Mouse (Mus musculus): ENCODE data around the gene Rapgef1. TPM values are rescaled to one million over a fixed set of nuclear protein-coding genes. Genes with fewer than 3 reads are reported as not detected.
"Not testable (repeated sequence)": the region's sequence is repeated elsewhere in the genome, so short reads cannot be mapped to it uniquely, and the experiment has no call there.

Rapgef1 gene
- polyA plus RNA-seq, 1 experiment, result 2.0 TPM

GRCm38 (mm10) chr2:29700898-29701297 lies 81.4 kb downstream of the Rapgef1 start:
- Histone ChIP-seq H3K9me3 (ENCODE audit: control insufficient read depth, low read length) (no peaks in the 10 kb centered on the region), H3K4me3 (replicated peaks) (no peak overlapping the region), H3K4me1 (ENCODE audit: control insufficient read depth) (peaks cover 38% of the 10 kb centered on the region), H3K36me3 (ENCODE audit: control insufficient read depth) (peaks cover 95% of the 10 kb centered on the region), H3K27me3 (ENCODE audit: control insufficient read depth) (no peaks in the 10 kb centered on the region)
- TF ChIP-seq GATA1 (IDR thresholded peaks at IDR 0.05; ENCODE audit: low read length) (no peak), TAL1 (IDR thresholded peaks at IDR 0.05; ENCODE audit: low read length) (no peak)

GRCm38 (mm10) chr2:29701393-29701792 lies 81.9 kb downstream of the Rapgef1 start:
- no peak overlapping the region for H3K4me3 ChIP-seq (replicated peaks)
- H3K4me1 ChIP-seq (ENCODE audit: control insufficient read depth), result peaks cover 38% of the 10 kb centered on the region
- no peaks in the 10 kb centered on the region for H3K27me3 ChIP-seq (ENCODE audit: control insufficient read depth)
- no peaks in the 10 kb centered on the region for H3K9me3 ChIP-seq (ENCODE audit: control insufficient read depth, low read length)
- TF ChIP-seq TAL1 (IDR thresholded peaks at IDR 0.05; ENCODE audit: low read length), result no peak
- no peak for TF ChIP-seq GATA1 (IDR thresholded peaks at IDR 0.05; ENCODE audit: low read length)
- peaks cover 95% of the 10 kb centered on the region for H3K36me3 ChIP-seq (ENCODE audit: control insufficient read depth)

GRCm38 (mm10) chr2:29702189-29702588 lies 82.7 kb downstream of the Rapgef1 start:
- H3K27me3 ChIP-seq (ENCODE audit: control insufficient read depth), result no peaks in the 10 kb centered on the region
- H3K36me3 ChIP-seq (ENCODE audit: control insufficient read depth), result peaks cover 96% of the 10 kb centered on the region
- H3K4me3 ChIP-seq (replicated peaks), result no peak overlapping the region
- H3K9me3 ChIP-seq (ENCODE audit: control insufficient read depth, low read length), result no peaks in the 10 kb centered on the region
- TF ChIP-seq GATA1 (IDR thresholded peaks at IDR 0.05; ENCODE audit: low read length) (no peak), TAL1 (IDR thresholded peaks at IDR 0.05; ENCODE audit: low read length) (no peak)
- H3K4me1 ChIP-seq (ENCODE audit: control insufficient read depth), result peaks cover 38% of the 10 kb centered on the region

GRCm38 (mm10) chr2:29703104-29704081 lies 83.9 kb downstream of the Rapgef1 start:
- Histone ChIP-seq H3K4me3 (replicated peaks) (no peak overlapping the region), H3K9me3 (ENCODE audit: control insufficient read depth, low read length) (no peaks in the 10 kb centered on the region), H3K27me3 (ENCODE audit: control insufficient read depth) (no peaks in the 10 kb centered on the region), H3K4me1 (ENCODE audit: control insufficient read depth) (peaks cover 38% of the 10 kb centered on the region), H3K36me3 (ENCODE audit: control insufficient read depth) (peaks cover 98% of the 10 kb centered on the region)
- TF ChIP-seq GATA1 (IDR thresholded peaks at IDR 0.05; ENCODE audit: low read length) (no peak), TAL1 (IDR thresholded peaks at IDR 0.05; ENCODE audit: low read length) (no peak; the same call in 2 of the 3 replicates)

GRCm38 (mm10) chr2:29705493-29705892 lies 86.0 kb downstream of the Rapgef1 start:
- no peaks in the 10 kb centered on the region for H3K27me3 ChIP-seq (ENCODE audit: control insufficient read depth)
- H3K4me3 ChIP-seq (replicated peaks), result no peak overlapping the region
- TF ChIP-seq TAL1 (IDR thresholded peaks at IDR 0.05; ENCODE audit: low read length) (no peak), GATA1 (IDR thresholded peaks at IDR 0.05; ENCODE audit: low read length) (no peak)
- H3K4me1 ChIP-seq (ENCODE audit: control insufficient read depth), result peaks cover 38% of the 10 kb centered on the region
- H3K9me3 ChIP-seq (ENCODE audit: control insufficient read depth, low read length), result no peaks in the 10 kb centered on the region
- peaks cover 92% of the 10 kb centered on the region for H3K36me3 ChIP-seq (ENCODE audit: control insufficient read depth)

GRCm38 (mm10) chr2:29706726-29707620 lies 87.5 kb downstream of the Rapgef1 start:
- Histone ChIP-seq H3K36me3 (ENCODE audit: control insufficient read depth) (peaks cover 91% of the 10 kb centered on the region), H3K4me1 (ENCODE audit: control insufficient read depth) (peaks cover 35% of the 10 kb centered on the region), H3K27me3 (ENCODE audit: control insufficient read depth) (no peaks in the 10 kb centered on the region)

GRCm38 (mm10) chr2:29707731-29708130 lies 88.2 kb downstream of the Rapgef1 start:
- H3K4me1 ChIP-seq (ENCODE audit: control insufficient read depth), result peaks cover 30% of the 10 kb centered on the region
- H3K36me3 ChIP-seq (ENCODE audit: control insufficient read depth), result peaks cover 91% of the 10 kb centered on the region
- H3K27me3 ChIP-seq (ENCODE audit: control insufficient read depth), result no peaks in the 10 kb centered on the region
- H3K4me3 ChIP-seq (replicated peaks), result no peak overlapping the region
- H3K9me3 ChIP-seq (ENCODE audit: control insufficient read depth, low read length), result no peaks in the 10 kb centered on the region
- no peak for TF ChIP-seq TAL1 (IDR thresholded peaks at IDR 0.05; ENCODE audit: low read length)
- TF ChIP-seq GATA1 (IDR thresholded peaks at IDR 0.05; ENCODE audit: low read length), result no peak

More at GRCm38 (mm10) chr2:29706726-29707620, 87.5 kb downstream of the Rapgef1 start:
- no peak overlapping the region for H3K4me3 ChIP-seq (replicated peaks)
- TF ChIP-seq GATA1 (IDR thresholded peaks at IDR 0.05; ENCODE audit: low read length) (no peak), TAL1 (IDR thresholded peaks at IDR 0.05; ENCODE audit: low read length) (no peak)
- H3K9me3 ChIP-seq (ENCODE audit: control insufficient read depth, low read length), result no peaks in the 10 kb centered on the region

- Histone ChIP-seq H3K36me3 (ENCODE audit: control insufficient read depth) (peaks cover 89% of the 10 kb centered on the region), H3K4me1 (ENCODE audit: control insufficient read depth) (peaks cover 25% of the 10 kb centered on the region)
- H3K27me3 ChIP-seq (ENCODE audit: control insufficient read depth); H3K9me3 ChIP-seq (ENCODE audit: control insufficient read depth, low read length); H3K4me3 ChIP-seq (replicated peaks): not testable (repeated sequence)
These were observed 88.7 kb downstream of the Rapgef1 start for GRCm38 (mm10) chr2:29708209-29708608.

- H3K36me3 ChIP-seq (ENCODE audit: control insufficient read depth), result peaks cover 87% of the 10 kb centered on the region
These were observed 91.5 kb downstream of the Rapgef1 start for GRCm38 (mm10) chr2:29711038-29711437.

More at GRCm38 (mm10) chr2:29711038-29711437, 91.5 kb downstream of the Rapgef1 start:
- TF ChIP-seq GATA1 (IDR thresholded peaks at IDR 0.05; ENCODE audit: low read length) (no peak), TAL1 (IDR thresholded peaks at IDR 0.05; ENCODE audit: low read length) (no peak)
- no peaks in the 10 kb centered on the region for H3K9me3 ChIP-seq (ENCODE audit: control insufficient read depth, low read length)
- H3K4me3 ChIP-seq (replicated peaks), result no peak overlapping the region
- H3K27me3 ChIP-seq (ENCODE audit: control insufficient read depth), result no peaks in the 10 kb centered on the region
- H3K4me1 ChIP-seq (ENCODE audit: control insufficient read depth), result no peaks in the 10 kb centered on the region
